Mouse (Mus musculus) CH12.LX (cell line): ENCODE measurements around the gene 2200002D01Rik.

Experiments
- CTCF ChIP-seq, 2 experiments: IDR thresholded peaks in 1 of 2; conservative IDR thresholded peaks in 1 of 2; 2 replicates each; pipeline ENCODE4 v1.5.1; 2011 to 2012; ENCODE audit warnings: low read depth in 2 of 2, low read length in 2 of 2, improper control_type of control experiment in 1 of 2, inconsistent platforms in 1 of 2, mild to moderate bottlenecking in 1 of 2, moderate library complexity in 1 of 2
- ELF1 ChIP-seq: IDR thresholded peaks from 2 replicates; pipeline ENCODE4 v1.6.1; 2014; ENCODE audit warnings: low read depth, mild to moderate bottlenecking, inconsistent platforms, low read length, improper control_type of control experiment
- POLR2A ChIP-seq: IDR thresholded peaks from 2 replicates; pipeline ENCODE4 v1.6.1; 2011; ENCODE audit warnings: low read depth, mild to moderate bottlenecking, improper control_type of control experiment, low read length
- RAD21 ChIP-seq: IDR thresholded peaks from 2 replicates; pipeline ENCODE4 v1.6.1; 2011; ENCODE audit warnings: low read depth, mild to moderate bottlenecking, low read length, improper control_type of control experiment, moderate library complexity
- SIN3A ChIP-seq: IDR thresholded peaks from 2 replicates; pipeline ENCODE4 v1.6.1; 2012; ENCODE audit warnings: low read length, improper control_type of control experiment, inconsistent platforms

DNA sequence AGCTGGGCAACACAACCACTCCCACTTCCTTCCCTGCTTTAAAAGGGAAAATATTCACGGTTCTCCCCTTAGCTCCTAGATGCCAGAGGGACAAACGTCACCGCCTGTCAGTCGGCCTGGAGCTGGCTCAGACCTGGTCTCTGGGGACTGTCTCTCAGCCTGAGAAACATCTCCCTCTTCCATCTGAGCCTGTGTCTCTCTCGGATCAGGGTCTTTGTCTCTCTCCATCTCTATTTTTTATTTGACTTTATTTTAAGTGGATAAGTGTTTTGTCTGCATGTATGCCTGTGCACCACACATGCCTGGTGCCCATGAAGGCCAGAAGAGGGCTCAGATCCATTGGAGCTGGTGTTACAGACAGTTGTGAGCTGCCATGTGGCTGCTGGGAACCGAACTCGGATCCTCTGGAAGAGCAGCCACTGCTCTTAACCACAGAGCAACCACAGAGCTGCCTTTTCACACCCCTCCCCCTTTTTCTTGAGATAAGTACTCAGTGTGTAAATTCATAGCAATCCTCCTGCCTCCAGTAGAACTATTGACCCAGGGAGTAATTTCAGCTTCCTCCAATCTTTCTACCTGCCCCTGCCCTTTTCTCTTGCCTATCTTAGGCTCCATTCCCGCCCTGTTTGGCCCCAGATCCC is 44.3 kb upstream of the 2200002D01Rik start:
- no peak for TF ChIP-seq POLR2A
- no peak for TF ChIP-seq ELF1
- TF ChIP-seq CTCF (conservative IDR thresholded peaks at IDR 0.05 in 1 of 2, IDR thresholded peaks at IDR 0.05 in 1 of 2; ENCODE audit: low read depth in 2 of 2, low read length in 2 of 2) = no peak
- TF ChIP-seq SIN3A = no peak
- no peak for TF ChIP-seq RAD21
